Mouse (Mus musculus): ENCODE measurements around the gene Klk1b9. TPM values are rescaled to one million over a fixed set of nuclear protein-coding genes. Genes with fewer than 3 reads are reported as not detected.

Gene Klk1b9
- 0.55 TPM for polyA plus RNA-seq (2017; shearing (Covaris generic))

GRCm38 (mm10) chr7:43975761-43976160, at the start of gene Klk1b9:
TSS of gene Klk1b9 (plus strand) at chr7:43976061.

GRCm38 (mm10) chr7:43933440-43933839, 42.4 kb upstream of the Klk1b9 start, which contains the start of gene Klk15:
TSS of gene Klk15 (plus strand) at chr7:43933740.

GRCm38 (mm10) chr7:43950364-43950763, 25.5 kb upstream of the Klk1b9 start, which contains the start of gene Klk1b8:
TSS of gene Klk1b8 (plus strand) at chr7:43950664.

GRCm38 (mm10) chr7:43966451-43966850, 9.4 kb upstream of the Klk1b9 start, which contains the start of gene Klk1b1:
TSS of gene Klk1b1 (plus strand) at chr7:43966751.

GRCm38 (mm10) chr7:43995577-43995976, 19.7 kb downstream of the Klk1b9 start, which contains the start of gene Klk1b11:
TSS of gene Klk1b11 (plus strand) at chr7:43995877.

GRCm38 (mm10) chr7:44011868-44012267, 36.0 kb downstream of the Klk1b9 start, which contains the start of gene Klk1b26:
TSS of gene Klk1b26 (plus strand) at chr7:44012168.

Other genes with a start within 250 kb of the Klk1b9 start
- not detected for gene Klk12, start 207.2 kb upstream of the Klk1b9 start, polyA plus RNA-seq (2017; shearing (Covaris generic))
- gene Klk11, start 201.5 kb upstream of the Klk1b9 start, polyA plus RNA-seq (2017; shearing (Covaris generic)): 0.16 TPM
- 0.17 TPM for gene Klk10, start 195.0 kb upstream of the Klk1b9 start, polyA plus RNA-seq (2017; shearing (Covaris generic))
- 0.39 TPM for gene Klk9, start 184.2 kb upstream of the Klk1b9 start, polyA plus RNA-seq (2017; shearing (Covaris generic))
- 101 TPM for gene Klk8, start 178.5 kb upstream of the Klk1b9 start, polyA plus RNA-seq (2017; shearing (Covaris generic))
- 0.10 TPM for gene Klk7, start 164.8 kb upstream of the Klk1b9 start, polyA plus RNA-seq (2017; shearing (Covaris generic))
- not detected for gene Klk6, start 151.6 kb upstream of the Klk1b9 start, polyA plus RNA-seq (2017; shearing (Covaris generic))
- not detected for gene Klk5, start 134.1 kb upstream of the Klk1b9 start, polyA plus RNA-seq (2017; shearing (Covaris generic))
- gene Klk4, start 94.9 kb upstream of the Klk1b9 start, polyA plus RNA-seq (2017; shearing (Covaris generic)): not detected
- not detected for gene Klk15, start 42.3 kb upstream of the Klk1b9 start, polyA plus RNA-seq (2017; shearing (Covaris generic))
- not detected for gene Klk1b8, start 25.4 kb upstream of the Klk1b9 start, polyA plus RNA-seq (2017; shearing (Covaris generic))
- gene Klk1b1, start 9.3 kb upstream of the Klk1b9 start, polyA plus RNA-seq (2017; shearing (Covaris generic)): not detected
- gene Klk1b11, start 19.8 kb downstream of the Klk1b9 start, polyA plus RNA-seq (2017; shearing (Covaris generic)): not detected
- not detected for gene Klk1b26, start 36.1 kb downstream of the Klk1b9 start, polyA plus RNA-seq (2017; shearing (Covaris generic))
- gene Klk1b27, start 76.2 kb downstream of the Klk1b9 start, polyA plus RNA-seq (2017; shearing (Covaris generic)): 1.2 TPM
- gene Klk1b21, start 126.3 kb downstream of the Klk1b9 start, polyA plus RNA-seq (2017; shearing (Covaris generic)): not detected
- gene Klk1b22, start 136.6 kb downstream of the Klk1b9 start, polyA plus RNA-seq (2017; shearing (Covaris generic)): not detected
- gene Klk1b16, start 160.7 kb downstream of the Klk1b9 start, polyA plus RNA-seq (2017; shearing (Covaris generic)): not detected
- not detected for gene Klk1b24, start 212.2 kb downstream of the Klk1b9 start, polyA plus RNA-seq (2017; shearing (Covaris generic))
- not detected for gene Klk1b3, start 222.1 kb downstream of the Klk1b9 start, polyA plus RNA-seq (2017; shearing (Covaris generic))
- not detected for gene Klk1b4, start 231.4 kb downstream of the Klk1b9 start, polyA plus RNA-seq (2017; shearing (Covaris generic))
- not detected for gene Klk1b5, start 239.9 kb downstream of the Klk1b9 start, polyA plus RNA-seq (2017; shearing (Covaris generic))
- gene Klk1, start 249.3 kb downstream of the Klk1b9 start, polyA plus RNA-seq (2017; shearing (Covaris generic)): not detected

All from CD4-positive, CD25-positive, alpha-beta regulatory T cell (primary cell).